Mouse (Mus musculus): ENCODE data around the gene Tbc1d2. TPM values are rescaled to one million over a fixed set of nuclear protein-coding genes. Genes with fewer than 3 reads are reported as not detected.
A peak's percentile ranks its signal among the peaks of the same experiment; 100 is the strongest.
"Not testable (repeated sequence)": the region's sequence is repeated elsewhere in the genome, so short reads cannot be mapped to it uniquely, and the experiment has no call there.

Tbc1d2 gene
- total RNA-seq, 2 experiments from 2014 or later: 1.6 to 1.8 TPM

GRCm38 (mm10) chr4:46584084-46584483 is 65.9 kb downstream of the Tbc1d2 start:
- not testable (repeated sequence) for DNase-seq (ENCODE audit: low spot score in 2 of 2)

- not testable (repeated sequence) for DNase-seq (ENCODE audit: low spot score in 2 of 2)
These were observed 68.0 kb downstream of the Tbc1d2 start for GRCm38 (mm10) chr4:46582024-46582423.

- peak in 1 of 2 experiments; percentile 7 for DNase-seq (ENCODE audit: low spot score in 2 of 2)
These were observed 68.4 kb downstream of the Tbc1d2 start for GRCm38 (mm10) chr4:46581577-46581976.

GRCm38 (mm10) chr4:46580799-46581243 is 69.2 kb downstream of the Tbc1d2 start:
- DNase-seq (ENCODE audit: low spot score in 2 of 2): not testable (repeated sequence)

- not testable (repeated sequence) for DNase-seq (ENCODE audit: low spot score in 2 of 2)
These were observed 71.1 kb downstream of the Tbc1d2 start for GRCm38 (mm10) chr4:46578796-46579346.

GRCm38 (mm10) chr4:46578228-46578627 is 71.8 kb downstream of the Tbc1d2 start:
- DNase-seq (ENCODE audit: low spot score in 2 of 2): no peak

- not testable (repeated sequence) for DNase-seq (ENCODE audit: low spot score in 2 of 2)
These were observed 74.3 kb downstream of the Tbc1d2 start for GRCm38 (mm10) chr4:46575509-46576284.

GRCm38 (mm10) chr4:46574841-46575240 is 75.2 kb downstream of the Tbc1d2 start:
- DNase-seq (ENCODE audit: low spot score in 2 of 2): peak in 1 of 2 experiments; percentile 4

- peak in 1 of 2 experiments; percentile 10 for DNase-seq (ENCODE audit: low spot score in 2 of 2)
These were observed 75.8 kb downstream of the Tbc1d2 start for GRCm38 (mm10) chr4:46574024-46574753.

GRCm38 (mm10) chr4:46572616-46573015 is 77.4 kb downstream of the Tbc1d2 start:
- DNase-seq (ENCODE audit: low spot score in 2 of 2): peak in 1 of 2 experiments; percentile 13

- DNase-seq (ENCODE audit: low spot score in 2 of 2): peak in 1 of 2 experiments; percentile 6
These were observed 78.3 kb downstream of the Tbc1d2 start for GRCm38 (mm10) chr4:46571744-46572143.

- peak in 1 of 2 experiments; percentile 11 for DNase-seq (ENCODE audit: low spot score in 2 of 2)
These were observed 80.3 kb downstream of the Tbc1d2 start for GRCm38 (mm10) chr4:46569671-46570070.

GRCm38 (mm10) chr4:46568169-46568568 is 81.8 kb downstream of the Tbc1d2 start:
- peak in 1 of 2 experiments; percentile 11 for DNase-seq (ENCODE audit: low spot score in 2 of 2)

GRCm38 (mm10) chr4:46566931-46567671 is 82.9 kb downstream of the Tbc1d2 start:
- peak in 1 of 2 experiments; percentile 2 for DNase-seq (ENCODE audit: low spot score in 2 of 2)

GRCm38 (mm10) chr4:46565393-46565955 is 84.5 kb downstream of the Tbc1d2 start:
- peak in 1 of 2 experiments; percentile 13 for DNase-seq (ENCODE audit: low spot score in 2 of 2)

- peak in 1 of 2 experiments; percentile 11 for DNase-seq (ENCODE audit: low spot score in 2 of 2)
These were observed 85.8 kb downstream of the Tbc1d2 start for GRCm38 (mm10) chr4:46564247-46564646.

GRCm38 (mm10) chr4:46563847-46564246 is 86.2 kb downstream of the Tbc1d2 start:
- peak in 1 of 2 experiments; percentile 15 for DNase-seq (ENCODE audit: low spot score in 2 of 2)

GRCm38 (mm10) chr4:46562841-46563240 is 87.2 kb downstream of the Tbc1d2 start:
- peak in 1 of 2 experiments; percentile 13 for DNase-seq (ENCODE audit: low spot score in 2 of 2)

GRCm38 (mm10) chr4:46562037-46562436 is 88.0 kb downstream of the Tbc1d2 start:
- peak in 1 of 2 experiments; percentile 8 for DNase-seq (ENCODE audit: low spot score in 2 of 2)

GRCm38 (mm10) chr4:46560069-46560705 is 89.8 kb downstream of the Tbc1d2 start:
- DNase-seq (ENCODE audit: low spot score in 2 of 2): peak in 1 of 2 experiments; percentile 8

Measured in gastrocnemius, postnatal 4 days (tissue).